Mouse (Mus musculus) cerebellum, adult 9-11 months (tissue): ENCODE measurements at regions not wholly inside any gene's neighbourhood (a gene's known extent, or its start where the extent isn't known, plus 50 kb on each side); places are given as distances from the start of the nearest gene placed in this dataset.
A peak's percentile ranks its signal among the peaks of the same experiment; 100 is the strongest.
"Not testable (repeated sequence)": the region's sequence is repeated elsewhere in the genome, so short reads cannot be mapped to it uniquely, and the experiment has no call there.

Experiments used
- DNase-seq: peaks from one replicate; pipeline ENCODE4 v3.0.0; 2022

GRCm38 (mm10) chr1:42567640-42568039 lies 127.9 kb upstream of the Pou3f3 start:
- DNase-seq: no peak

GRCm38 (mm10) chr1:42585191-42585590 lies 110.4 kb upstream of the Pou3f3 start:
- no peak for DNase-seq

- no peak for DNase-seq
Measured at GRCm38 (mm10) chr1:42588499-42588898, 107.1 kb upstream of the Pou3f3 start.

GRCm38 (mm10) chr1:42589442-42589841 lies 106.1 kb upstream of the Pou3f3 start:
- DNase-seq: no peak

GRCm38 (mm10) chr1:42591855-42592254 lies 103.7 kb upstream of the Pou3f3 start:
- DNase-seq: no peak

GRCm38 (mm10) chr1:42597065-42597464 lies 98.5 kb upstream of the Pou3f3 start:
- no peak for DNase-seq

- peak; percentile 27 for DNase-seq
Measured at GRCm38 (mm10) chr1:42599238-42599637, 96.3 kb upstream of the Pou3f3 start.

GRCm38 (mm10) chr1:42606251-42606650 lies 89.3 kb upstream of the Pou3f3 start:
- DNase-seq: no peak

- DNase-seq: not testable (repeated sequence)
Measured at GRCm38 (mm10) chr1:42607466-42608043, 88.0 kb upstream of the Pou3f3 start.

- DNase-seq: no peak
Measured at GRCm38 (mm10) chr1:42623766-42624165, 71.8 kb upstream of the Pou3f3 start.

GRCm38 (mm10) chr1:42628800-42629199 lies 66.8 kb upstream of the Pou3f3 start:
- DNase-seq: no peak

GRCm38 (mm10) chr1:42629465-42630261 lies 65.9 kb upstream of the Pou3f3 start:
- DNase-seq: no peak

- DNase-seq: no peak
Measured at GRCm38 (mm10) chr1:42632286-42632685, 63.3 kb upstream of the Pou3f3 start.

GRCm38 (mm10) chr1:42636558-42636957 lies 59.0 kb upstream of the Pou3f3 start:
- no peak for DNase-seq
